Mouse (Mus musculus): ENCODE measurements around the gene Tmem120a. TPM values are rescaled to one million over a fixed set of nuclear protein-coding genes. Genes with fewer than 3 reads are reported as not detected.
A peak's percentile ranks its signal among the peaks of the same experiment; 100 is the strongest.

Gene Tmem120a
- total RNA-seq, 2 experiments from 2014 or later = 6.1 to 7.5 TPM

- no peak for DNase-seq
Measured at GRCm38 (mm10) chr5:135733071-135733470, 11.2 kb downstream of the Tmem120a start.

GRCm38 (mm10) chr5:135731322-135731721 is 12.9 kb downstream of the Tmem120a start:
- no peak for DNase-seq

GRCm38 (mm10) chr5:135730916-135731315 is 13.3 kb downstream of the Tmem120a start:
- DNase-seq = no peak

- no peak for DNase-seq
Measured at GRCm38 (mm10) chr5:135730278-135730677, 14.0 kb downstream of the Tmem120a start.

GRCm38 (mm10) chr5:135729351-135729750 is 14.9 kb downstream of the Tmem120a start:
- DNase-seq = no peak

GRCm38 (mm10) chr5:135728361-135728760 is 15.9 kb downstream of the Tmem120a start:
- DNase-seq = no peak

GRCm38 (mm10) chr5:135727871-135728270 is 16.4 kb downstream of the Tmem120a start:
- DNase-seq = no peak

GRCm38 (mm10) chr5:135726641-135727346 is 17.5 kb downstream of the Tmem120a start:
- no peak for DNase-seq

- no peak for DNase-seq
Measured at GRCm38 (mm10) chr5:135725991-135726390, 18.3 kb downstream of the Tmem120a start.

GRCm38 (mm10) chr5:135725391-135725841 is 18.8 kb downstream of the Tmem120a start:
- no peak for DNase-seq

- DNase-seq = no peak
Measured at GRCm38 (mm10) chr5:135724536-135725322, 19.5 kb downstream of the Tmem120a start.

- no peak for DNase-seq
Measured at GRCm38 (mm10) chr5:135723165-135723751, 21.0 kb downstream of the Tmem120a start.

- peak; percentile 76 for DNase-seq
Measured at GRCm38 (mm10) chr5:135722121-135722520, 22.1 kb downstream of the Tmem120a start.

GRCm38 (mm10) chr5:135721076-135721475 is 23.2 kb downstream of the Tmem120a start:
- DNase-seq = no peak

- no peak for DNase-seq
Measured at GRCm38 (mm10) chr5:135720121-135720520, 24.1 kb downstream of the Tmem120a start.

GRCm38 (mm10) chr5:135719586-135720120 is 24.6 kb downstream of the Tmem120a start:
- DNase-seq = no peak

GRCm38 (mm10) chr5:135715624-135716023 is 28.6 kb downstream of the Tmem120a start:
- DNase-seq = no peak

GRCm38 (mm10) chr5:135713441-135714218 is 30.6 kb downstream of the Tmem120a start:
- peak; percentile 60 for DNase-seq

GRCm38 (mm10) chr5:135712803-135713202 is 31.4 kb downstream of the Tmem120a start:
- DNase-seq = no peak

- no peak for DNase-seq
Measured at GRCm38 (mm10) chr5:135711582-135712355, 32.5 kb downstream of the Tmem120a start.

GRCm38 (mm10) chr5:135710599-135711214 is 33.5 kb downstream of the Tmem120a start:
- no peak for DNase-seq
